Mouse (Mus musculus) bone marrow macrophage, adult 2 months (primary cell): ENCODE results near the gene Map3k20. TPM values are rescaled to one million over a fixed set of nuclear protein-coding genes. Genes with fewer than 3 reads are reported as not detected.
A peak's percentile ranks its signal among the peaks of the same experiment; 100 is the strongest.

Source experiments
- H3K27ac ChIP-seq: 2 replicates; pipeline ENCODE4 v1.5.1; 2012; ENCODE audit warnings: low read depth, low read length; ENCODE audit not compliant: insufficient read depth
- H3K4me1 ChIP-seq: 2 replicates; pipeline ENCODE4 v1.6.1; 2012; ENCODE audit warnings: low read length; ENCODE audit not compliant: control insufficient read depth, insufficient read depth
- H3K4me3 ChIP-seq: 2 replicates; pipeline ENCODE4 v1.5.1; 2012; ENCODE audit warnings: mild to moderate bottlenecking, low read length, moderate library complexity; ENCODE audit not compliant: insufficient read depth
- CTCF ChIP-seq: IDR thresholded peaks from 2 replicates; pipeline ENCODE4 v1.5.1; 2012; ENCODE audit warnings: low read depth, mild to moderate bottlenecking, low read length, moderate library complexity
- POLR2A ChIP-seq: IDR thresholded peaks from 2 replicates; pipeline ENCODE4 v1.6.1; 2012; ENCODE audit warnings: mild to moderate bottlenecking, low read depth, low read length, borderline replicate concordance
- polyA plus RNA-seq: library from polyadenylated mRNA; stranded (reverse); fragments of >200 nt; gene quantifications from 2 replicates; pipeline ENCODE4 v1.2.4, GENCODE M21; 2012; ENCODE audit not compliant: missing spikeins, insufficient read depth, insufficient read length

The Map3k20 gene
- polyA plus RNA-seq, 1 experiment, result 20.3 TPM

DNA sequence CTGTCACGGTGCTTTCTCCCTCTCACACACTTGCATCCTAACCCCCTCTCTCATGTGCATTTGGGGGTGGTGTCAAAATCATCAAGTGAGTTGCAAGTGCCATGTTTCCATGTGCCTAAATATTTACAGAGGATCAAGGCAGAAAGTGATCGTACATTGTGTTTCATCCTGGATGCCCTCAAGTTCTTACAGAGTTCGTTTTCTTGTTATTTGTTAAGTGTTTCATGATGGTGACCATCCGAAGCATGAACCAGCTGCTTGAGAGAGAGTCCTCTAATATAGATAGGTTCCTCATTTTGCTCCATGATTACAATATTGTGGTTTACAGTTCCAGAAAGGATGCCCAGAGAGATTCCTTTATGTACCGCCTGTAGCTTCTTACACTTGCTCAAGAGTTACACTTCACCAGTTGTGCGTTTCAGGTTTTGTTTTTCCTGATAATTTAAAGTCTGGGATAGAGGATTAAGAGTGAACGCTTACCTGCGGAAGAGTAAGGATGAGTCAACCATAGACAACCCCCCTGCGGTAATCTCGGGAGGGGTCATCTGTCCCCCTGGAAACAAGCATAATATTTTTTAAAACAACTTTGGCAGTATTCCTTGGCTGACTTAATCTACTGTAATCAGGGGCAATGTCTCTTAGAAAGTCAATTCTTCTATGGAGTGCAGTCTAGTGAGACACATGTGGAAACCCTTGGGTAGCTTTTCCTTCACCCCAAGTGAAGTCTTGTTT is 11.7 kb downstream of the Map3k20 start:
- TF ChIP-seq CTCF (no peak), POLR2A (no peak)
- H3K4me3 ChIP-seq, result no peak overlapping the region
- peaks cover 30% of the 10 kb centered on the region for H3K4me1 ChIP-seq
- no peak overlapping the region for H3K27ac ChIP-seq

GRCm38 (mm10) chr2:72297716-72298082 is 12.3 kb downstream of the Map3k20 start:
- peaks cover 32% of the 10 kb centered on the region for H3K4me1 ChIP-seq
- no peak overlapping the region for H3K4me3 ChIP-seq
- TF ChIP-seq POLR2A, result no peak
- TF ChIP-seq CTCF, result no peak
- no peak overlapping the region for H3K27ac ChIP-seq

DNA sequence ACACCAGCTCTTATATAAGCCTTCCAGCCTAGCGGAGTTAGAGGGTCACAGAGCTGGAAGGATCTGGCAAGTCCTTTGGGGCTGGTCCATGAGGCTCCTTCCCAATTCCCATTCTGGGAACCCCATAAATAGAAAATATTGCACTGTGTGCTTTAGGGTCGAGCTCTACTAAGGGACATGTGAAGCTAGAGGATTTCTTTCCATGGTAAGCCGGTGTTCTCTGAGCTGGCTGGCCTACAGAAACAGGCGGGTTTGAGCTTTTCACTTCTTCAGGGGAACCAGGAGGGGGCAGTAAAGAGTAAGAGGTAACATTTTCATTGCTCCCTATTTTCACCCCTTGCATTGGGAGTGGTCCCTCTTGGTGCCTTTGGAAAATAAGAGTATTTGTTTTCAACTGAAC is 13.0 kb downstream of the Map3k20 start:
- Histone ChIP-seq H3K4me3 (no peak overlapping the region), H3K4me1 (peaks cover 37% of the 10 kb centered on the region), H3K27ac (no peak overlapping the region)
- TF ChIP-seq CTCF (peak; percentile 45; the same call in 1 of the 2 replicates), POLR2A (no peak)

GRCm38 (mm10) chr2:72301194-72301916 is 15.9 kb downstream of the Map3k20 start:
- TF ChIP-seq CTCF (no peak), POLR2A (no peak)
- Histone ChIP-seq H3K4me1 (peaks cover 34% of the 10 kb centered on the region), H3K27ac (no peak overlapping the region), H3K4me3 (no peak overlapping the region)

DNA sequence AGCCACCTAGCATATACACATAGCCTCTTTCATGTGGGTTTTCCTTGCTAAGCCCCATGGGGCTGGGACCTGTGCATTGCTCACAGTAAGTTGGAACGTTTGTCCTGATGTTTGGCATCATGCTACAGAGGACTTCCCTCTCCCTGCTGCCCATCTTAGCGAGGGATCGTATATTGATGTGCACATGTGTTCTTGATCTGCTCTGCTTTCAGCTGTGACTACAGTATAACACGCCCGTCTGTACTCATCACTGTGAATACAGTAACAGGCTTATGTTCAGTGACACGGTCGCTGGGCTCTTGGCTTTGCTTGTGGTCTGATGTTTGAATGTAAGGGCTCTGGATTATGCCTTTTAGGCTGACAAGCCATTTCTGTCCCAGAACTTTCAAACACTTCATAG is 20.3 kb downstream of the Map3k20 start:
- Histone ChIP-seq H3K27ac (no peak overlapping the region), H3K4me1 (peaks cover 32% of the 10 kb centered on the region), H3K4me3 (no peak overlapping the region)
- TF ChIP-seq POLR2A (no peak), CTCF (no peak)

DNA sequence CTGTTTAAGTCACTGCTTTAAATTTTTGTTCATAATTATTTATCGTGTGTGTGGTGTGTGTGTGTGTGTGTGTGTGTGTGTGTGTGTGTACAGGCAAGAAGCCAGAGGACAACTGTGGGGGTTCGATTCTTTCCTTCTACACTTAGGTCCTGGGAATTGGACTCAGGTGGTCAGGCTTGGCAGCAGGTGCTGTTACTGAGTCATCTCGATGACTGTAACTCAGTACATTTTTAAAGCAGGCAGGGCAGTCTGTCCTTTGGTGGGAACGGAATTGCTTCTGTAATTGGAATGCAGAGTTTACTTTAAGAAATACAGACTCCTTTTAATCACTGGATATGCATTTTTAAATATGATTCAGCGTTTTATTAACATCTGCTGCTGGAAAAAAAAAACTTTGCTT is 22.9 kb downstream of the Map3k20 start:
- Histone ChIP-seq H3K4me3 (no peak overlapping the region), H3K27ac (no peak overlapping the region), H3K4me1 (peaks cover 14% of the 10 kb centered on the region)
- TF ChIP-seq CTCF, result no peak
- no peak for TF ChIP-seq POLR2A

- Histone ChIP-seq H3K4me3 (no peak overlapping the region), H3K27ac (no peak overlapping the region), H3K4me1 (peaks cover 14% of the 10 kb centered on the region)
- TF ChIP-seq POLR2A, result no peak
- TF ChIP-seq CTCF, result no peak
These were observed 23.5 kb downstream of the Map3k20 start for GRCm38 (mm10) chr2:72308981-72309380.

GRCm38 (mm10) chr2:72311486-72311885 is 26.0 kb downstream of the Map3k20 start:
- no peak overlapping the region for H3K27ac ChIP-seq
- no peak for TF ChIP-seq CTCF
- no peak for TF ChIP-seq POLR2A
- peaks cover 24% of the 10 kb centered on the region for H3K4me1 ChIP-seq
- H3K4me3 ChIP-seq, result no peak overlapping the region

GRCm38 (mm10) chr2:72313312-72313711 is 27.9 kb downstream of the Map3k20 start:
- Histone ChIP-seq H3K27ac (no peak overlapping the region), H3K4me1 (peaks cover 39% of the 10 kb centered on the region)

GRCm38 (mm10) chr2:72318421-72318820 is 33.0 kb downstream of the Map3k20 start:
- Histone ChIP-seq H3K4me3 (no peak overlapping the region), H3K27ac (peak overlapping the region; percentile 74), H3K4me1 (peaks cover 64% of the 10 kb centered on the region)
- TF ChIP-seq CTCF, result no peak
- TF ChIP-seq POLR2A, result no peak

More at GRCm38 (mm10) chr2:72313312-72313711, 27.9 kb downstream of the Map3k20 start:
- TF ChIP-seq CTCF (no peak), POLR2A (no peak)
- no peak overlapping the region for H3K4me3 ChIP-seq

- Histone ChIP-seq H3K4me1 (peaks cover 68% of the 10 kb centered on the region), H3K4me3 (no peak overlapping the region), H3K27ac (peak overlapping the region; percentile 74)
- TF ChIP-seq POLR2A (no peak), CTCF (no peak)
These were observed 33.8 kb downstream of the Map3k20 start for GRCm38 (mm10) chr2:72319028-72319798.
